Mouse (Mus musculus) G1E (cell line): ENCODE results near the gene Nkx3-2.

Source experiments
- CTCF ChIP-seq: IDR thresholded peaks from 2 replicates; pipeline ENCODE4 v1.5.1; 2012; ENCODE audit warnings: low read depth, low read length, inconsistent platforms, mixed read lengths
- GATA1 ChIP-seq: IDR thresholded peaks from 2 replicates; pipeline ENCODE4 v1.6.1; 2012; ENCODE audit warnings: borderline replicate concordance, low read length, inconsistent platforms, mixed read lengths
- TAL1 ChIP-seq: conservative IDR thresholded peaks from 2 replicates; pipeline ENCODE4 v1.6.1; 2012; ENCODE audit warnings: low read depth, low read length, inconsistent platforms, mixed read lengths

DNA sequence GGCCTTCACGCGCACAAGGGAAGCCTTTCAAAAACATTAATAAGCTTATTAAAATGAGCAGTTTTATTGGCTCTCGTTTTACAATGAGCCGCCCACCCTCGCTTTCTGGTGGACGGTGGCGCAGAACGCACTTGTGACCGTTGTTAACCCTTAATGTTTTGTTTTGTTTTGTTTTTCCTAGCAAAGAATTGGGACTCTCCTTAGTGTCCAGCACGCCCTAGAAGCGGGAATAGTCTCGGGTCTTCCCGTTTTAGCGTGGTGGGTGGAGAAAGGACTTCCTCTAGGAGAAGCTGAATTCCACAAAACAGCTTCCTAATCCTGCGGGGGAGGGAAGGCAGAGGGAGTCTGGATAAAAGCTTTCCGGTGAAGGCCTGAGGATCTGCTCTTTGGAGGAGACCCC lies 9.5 kb downstream of the Nkx3-2 start:
- TF ChIP-seq CTCF (no peak), TAL1 (no peak), GATA1 (no peak)
